Mouse (Mus musculus) C2C12 (cell line): ENCODE measurements around the gene Olfr61. TPM values are rescaled to one million over a fixed set of nuclear protein-coding genes. Genes with fewer than 3 reads are reported as not detected.

Experiments used
- H3K27me3 ChIP-seq: one replicate; pipeline ENCODE4 v1.6.1; 2011; ENCODE audit not compliant: control insufficient read depth, insufficient read depth, insufficient read length
- H3K36me3 ChIP-seq: one replicate; pipeline ENCODE4 v1.6.1; 2011; ENCODE audit not compliant: control insufficient read depth, insufficient read depth
- H3K4me3 ChIP-seq: one replicate; pipeline ENCODE4 v1.5.1; 2011; ENCODE audit warnings: mild to moderate bottlenecking, control low read depth; ENCODE audit not compliant: poor library complexity, insufficient read depth, severe bottlenecking
- H3K79me2 ChIP-seq: one replicate; pipeline ENCODE4 v1.6.1; 2011; ENCODE audit not compliant: control insufficient read depth, insufficient read depth
- H3K79me3 ChIP-seq: one replicate; pipeline ENCODE4 v1.6.1; 2011; ENCODE audit warnings: low read depth, control low read depth
- H3ac ChIP-seq: one replicate; pipeline ENCODE3; 2011; ENCODE audit warnings: low read depth; ENCODE audit not compliant: control insufficient read depth, insufficient read length
- CEBPB ChIP-seq: IDR thresholded peaks from one replicate; pipeline ENCODE4 v1.6.1; 2011; ENCODE audit warnings: low read depth, mild to moderate bottlenecking, control low read depth, moderate library complexity
- CTCF ChIP-seq: IDR thresholded peaks from one replicate; pipeline ENCODE4 v1.5.1; 2011; ENCODE audit not compliant: control insufficient read depth, insufficient read depth, insufficient read length
- FOSL1 ChIP-seq: IDR thresholded peaks from one replicate; pipeline ENCODE4 v1.8.0; 2011; ENCODE audit warnings: mild to moderate bottlenecking, low read length; ENCODE audit not compliant: poor library complexity, insufficient read depth, severe bottlenecking
- MAX ChIP-seq: IDR thresholded peaks from one replicate; pipeline ENCODE4 v1.6.1; 2011; ENCODE audit warnings: mild to moderate bottlenecking, control low read depth
- MYOD1 ChIP-seq: IDR thresholded peaks from one replicate; pipeline ENCODE4 v1.6.1; 2011; ENCODE audit warnings: low read depth; ENCODE audit not compliant: control insufficient read depth, insufficient read length
- MYOG ChIP-seq: IDR thresholded peaks from one replicate; pipeline ENCODE4 v1.6.1; 2011; ENCODE audit not compliant: control insufficient read depth, insufficient read length; ENCODE audit errors: extremely low read depth
- USF1 ChIP-seq: IDR thresholded peaks from one replicate; pipeline ENCODE4 v1.6.1; 2011; ENCODE audit warnings: low read depth, mild to moderate bottlenecking, control low read depth, moderate library complexity
- polyA plus RNA-seq: library from polyadenylated mRNA; unstranded; fragments of >200 nt; fragmentation: generic; extraction: Trizol; gene quantifications from one replicate; pipeline ENCODE4 v1.2.1, GENCODE M21; 2012; ENCODE audit warnings: missing spikeins

Gene Olfr61
- polyA plus RNA-seq, 1 experiment = not detected

DNA sequence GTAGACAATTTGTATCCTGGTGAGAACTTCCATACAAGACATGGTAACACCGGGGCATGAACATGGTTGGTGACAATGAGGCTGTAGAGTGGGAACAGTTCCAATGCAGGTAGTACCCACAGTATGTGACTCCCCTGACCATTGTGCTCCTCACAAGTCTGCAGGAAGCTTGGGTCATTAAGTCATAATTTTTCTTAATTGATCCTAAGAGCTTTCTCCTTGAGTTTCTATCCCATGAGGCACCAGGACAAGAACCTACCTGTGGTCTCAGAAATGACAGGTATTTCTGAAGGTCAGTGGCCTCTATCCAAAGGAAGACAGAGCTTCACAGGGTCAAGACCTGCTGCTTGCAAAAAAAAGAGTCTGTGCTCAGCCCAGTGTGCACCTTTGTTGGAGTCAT, 52.9 kb downstream of the Olfr61 start, which contains the start of gene Olfr45:
TSS of gene Olfr45 (plus strand) at position 301 of the 400 bp plus-strand sequence.
- no peak within 1 kb of the TSS for H3ac ChIP-seq
- no peak within 1 kb of the TSS for H3K4me3 ChIP-seq
- no peaks in the 10 kb centered on the region for H3K79me2 ChIP-seq
- TF ChIP-seq CTCF = no peak
- no peak for TF ChIP-seq USF1
- no peak for TF ChIP-seq MYOG
- no peak for TF ChIP-seq MYOD1
- TF ChIP-seq MAX = no peak
- no peak for TF ChIP-seq CEBPB
- TF ChIP-seq FOSL1 = no peak
- no peaks in the 10 kb centered on the region for H3K27me3 ChIP-seq
- no peaks in the 10 kb centered on the region for H3K79me3 ChIP-seq
- no peaks in the 10 kb centered on the region for H3K36me3 ChIP-seq

Other genes starting within 250 kb of the Olfr61 start
- not detected for gene Olfr531, start 226.1 kb upstream of the Olfr61 start, polyA plus RNA-seq
- gene Olfr532, start 207.3 kb upstream of the Olfr61 start, polyA plus RNA-seq = not detected
- not detected for gene Olfr533, start 165.6 kb upstream of the Olfr61 start, polyA plus RNA-seq
- not detected for gene Olfr535, start 144.8 kb upstream of the Olfr61 start, polyA plus RNA-seq
- gene Olfr536, start 121.6 kb upstream of the Olfr61 start, polyA plus RNA-seq = not detected
- gene Olfr538, start 61.1 kb upstream of the Olfr61 start, polyA plus RNA-seq = not detected
- not detected for gene Olfr46, start 27.7 kb upstream of the Olfr61 start, polyA plus RNA-seq
- gene Olfr53, start 17.5 kb downstream of the Olfr61 start, polyA plus RNA-seq = not detected
- not detected for gene Olfr539, start 31.0 kb downstream of the Olfr61 start, polyA plus RNA-seq
- not detected for gene Olfr45, start 53.0 kb downstream of the Olfr61 start, polyA plus RNA-seq
- not detected for gene Olfr541, start 68.3 kb downstream of the Olfr61 start, polyA plus RNA-seq
- not detected for gene Cyp2e1, start 134.8 kb downstream of the Olfr61 start, polyA plus RNA-seq
- gene Syce1, start 158.9 kb downstream of the Olfr61 start, polyA plus RNA-seq = not detected
- gene Zfp941, start 193.2 kb downstream of the Olfr61 start, polyA plus RNA-seq = 0.18 TPM
- gene Urah, start 206.0 kb downstream of the Olfr61 start, polyA plus RNA-seq = not detected
- not detected for gene Scgb1c1, start 216.6 kb downstream of the Olfr61 start, polyA plus RNA-seq
- gene Odf3, start 218.8 kb downstream of the Olfr61 start, polyA plus RNA-seq = 0.02 TPM
- not detected for gene Gm45785, start 227.4 kb downstream of the Olfr61 start, polyA plus RNA-seq
- 59.3 TPM for gene Ric8a, start 228.0 kb downstream of the Olfr61 start, polyA plus RNA-seq
- 19.9 TPM for gene Bet1l, start 228.6 kb downstream of the Olfr61 start, polyA plus RNA-seq